Comparison of ENCODE assay signal across 9 mouse cellular contexts in the genomic region with DNA sequence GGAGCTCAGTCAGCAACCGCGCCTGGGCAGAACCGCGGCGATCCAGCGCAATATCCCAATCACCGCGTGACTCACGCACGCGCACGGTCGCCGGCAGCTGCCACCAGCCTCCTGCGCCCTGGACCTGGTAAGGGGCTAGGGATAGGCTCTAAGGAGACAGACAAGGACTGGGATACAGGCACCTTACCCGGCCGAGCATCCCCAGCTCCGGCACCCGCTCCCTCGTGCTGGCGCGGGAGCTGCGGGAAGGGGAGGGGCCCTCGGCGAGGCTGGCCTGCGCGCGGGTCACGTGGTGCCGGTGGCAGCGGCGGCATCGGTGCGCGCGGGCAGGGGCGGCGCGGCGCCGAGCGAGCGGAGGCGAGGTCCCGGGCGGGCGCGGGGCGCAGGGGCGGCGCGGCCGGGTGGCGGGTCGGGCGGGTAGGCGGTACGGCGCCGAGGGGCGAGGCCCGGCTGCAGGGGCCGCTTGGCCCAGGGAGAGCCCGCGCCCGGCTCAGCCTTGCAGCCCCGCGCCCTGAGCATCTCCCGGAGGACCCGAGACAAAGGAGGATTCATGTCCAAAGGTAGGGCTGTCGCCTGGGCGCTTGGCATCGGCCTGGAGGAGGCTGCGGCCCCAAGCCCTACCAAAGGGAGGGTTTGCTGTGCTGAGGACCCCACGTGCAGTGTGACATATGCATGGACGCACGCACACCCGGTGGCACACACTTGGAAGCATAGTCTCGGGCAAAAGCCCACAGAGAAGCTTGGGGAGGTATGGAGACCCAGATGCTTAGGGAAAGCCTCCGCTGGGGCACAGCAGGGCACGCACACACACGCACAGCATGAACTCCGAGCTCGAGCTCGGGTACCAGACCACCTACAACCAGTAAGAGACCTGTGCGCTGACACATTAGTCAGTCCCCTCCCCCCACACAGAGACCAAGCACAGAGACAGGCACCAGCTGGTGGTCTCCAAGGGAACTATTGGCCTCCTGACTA. TPM values are rescaled to one million over a fixed set of nuclear protein-coding genes. Genes with fewer than 3 reads are reported as not detected.
DNase-seq lines count a peak whose midpoint lies in the region; ATAC-seq and TF ChIP-seq lines count a peak whose summit lies in the region.
"Had no signal": no experiment of that assay in that cellular context is flagged by ENCODE, and none has a peak within 500 bp of the region (broad histone marks: within the 10 kb centered on the region; RNA-seq: fewer than 3 reads in every experiment).

No protein-coding gene starts in this region.

- H3K4me2 ChIP-seq in midbrain, embryonic 15.5 days: peak overlapping the region; percentile 76

- H3K27ac ChIP-seq in thymus, adult 2 months (ENCODE audit: control insufficient read depth, insufficient read depth, low read length): no peak overlapping the region
- H3K27ac ChIP-seq in midbrain, embryonic 15.5 days: peak overlapping the region; percentile 96

- H3K9me3 ChIP-seq in midbrain, embryonic 15.5 days: no peaks in the 10 kb centered on the region

- no peak overlapping the region for H3K4me3 ChIP-seq in thymus, adult 2 months (ENCODE audit: control insufficient read depth, insufficient read depth, low read length)
- peak overlapping the region; percentile 94 for H3K4me3 ChIP-seq in midbrain, embryonic 15.5 days

- no peak for TF ChIP-seq CTCF in thymus, adult 2 months (IDR thresholded peaks at IDR 0.05; ENCODE audit: borderline replicate concordance, control insufficient read depth, extremely low read depth, insufficient read depth, low read length, poor library complexity)

- H3K4me1 ChIP-seq in thymus, adult 2 months (replicated peaks; ENCODE audit: control insufficient read depth, insufficient read depth, low read length): peaks cover 4% of the 10 kb centered on the region; the same call in 1 of the 2 replicates
- H3K4me1 ChIP-seq in midbrain, embryonic 15.5 days: peaks cover 52% of the 10 kb centered on the region

- no peak for TF ChIP-seq POLR2A in thymus, adult 2 months (IDR thresholded peaks at IDR 0.05; ENCODE audit: control insufficient read depth, extremely low read depth, insufficient read depth, low read length, poor library complexity)

- ATAC-seq in midbrain, embryonic 15.5 days (replicated peaks): peak; percentile 80
- no peak for ATAC-seq in inflammation-experienced regulatory T-cells, adult 6 months

- H3K36me3 ChIP-seq in thymus, adult 2 months (ENCODE audit: control insufficient read depth, insufficient read depth, low read length): no peaks in the 10 kb centered on the region
- peaks cover 9% of the 10 kb centered on the region for H3K36me3 ChIP-seq in midbrain, embryonic 15.5 days (replicated peaks)

- H3K9ac ChIP-seq in midbrain, embryonic 15.5 days: peak overlapping the region; percentile 97

- WGBS in thymus, adult 2 months: 3% methylated on average over 86 of the region's 86 CpGs
- under 1% methylated on average over 85 of the region's 86 CpGs for WGBS in midbrain, embryonic 15.5 days

- DNase-seq in thymus, adult 2 months: peak; percentile 20
- no peak for DNase-seq in thymus, adult 18-20 months
- DNase-seq in cerebellum, postnatal 10 days: peak; percentile 91 to 93
- peak; percentile 60 to 65 for DNase-seq in frontal cortex, postnatal 25 days (ENCODE audit: low spot score in 2 of 2)
- peak; percentile 80 to 85 for DNase-seq in layer of hippocampus, postnatal 36 days
- DNase-seq in adipocyte (ENCODE audit: low spot score): no peak

- peaks cover 3% of the 10 kb centered on the region; the same call in 1 of the 2 replicates for H3K27me3 ChIP-seq in thymus, adult 2 months (ENCODE audit: control insufficient read depth, insufficient read depth, low read length)
- 0 out of 2 replicates have a peak, but pooled peaks cover 3% of the 10 kb centered on the region for H3K27me3 ChIP-seq in midbrain, embryonic 15.5 days (replicated peaks)

RNA-seq across cellular contexts. Expression of a gene that starts 0.5 kb away (rescaled TPM):
- polyA plus RNA-seq in thymus, adult 2 months (2012; rRNA removed): 3.4 and 4.6 TPM in 2 replicates
- total RNA-seq in layer of hippocampus, postnatal 36 days (2021): 100 to 1,000 TPM; 608 to 622 TPM
- polyA plus RNA-seq in midbrain, embryonic 15.5 days (2015; fragmentation: Nextera tagmentation; extraction: Ambion mirVana): 454 and 479 TPM in 2 replicates
- not detected for polyA plus RNA-seq in inflammation-experienced regulatory T-cells, adult 6 months (2017; shearing (Covaris generic))

RNA-seq across cellular contexts. Expression of a gene that starts 23.0 kb away (rescaled TPM):
- polyA plus RNA-seq in thymus, adult 2 months (2012; rRNA removed): 0.08 and 0.24 TPM in 2 replicates
- total RNA-seq in layer of hippocampus, postnatal 36 days (2021): 100 to 1,000 TPM in 1 of 2 experiments, 10 to 100 TPM in 1; 98.3 to 115 TPM
- 22.6 and 24.0 TPM in 2 replicates for polyA plus RNA-seq in midbrain, embryonic 15.5 days (2015; fragmentation: Nextera tagmentation; extraction: Ambion mirVana)
- not detected for polyA plus RNA-seq in inflammation-experienced regulatory T-cells, adult 6 months (2017; shearing (Covaris generic))

RNA-seq across cellular contexts. Expression of a gene that starts 23.5 kb away (rescaled TPM):
- 0.11 and 0.14 TPM in 2 replicates for polyA plus RNA-seq in thymus, adult 2 months (2012; rRNA removed)
- not detected for total RNA-seq in layer of hippocampus, postnatal 36 days (2021)
- not detected in 2 replicates for polyA plus RNA-seq in midbrain, embryonic 15.5 days (2015; fragmentation: Nextera tagmentation; extraction: Ambion mirVana)
- not detected for polyA plus RNA-seq in inflammation-experienced regulatory T-cells, adult 6 months (2017; shearing (Covaris generic))
- polyA plus RNA-seq: frontal cortex, adult 2 months had no signal

RNA-seq across cellular contexts. Expression of a gene that starts 30.7 kb away (rescaled TPM):
- polyA plus RNA-seq in thymus, adult 2 months (2012; rRNA removed): 44.8 and 68.0 TPM in 2 replicates
- 1 to 10 TPM; 2.7 to 4.0 TPM for total RNA-seq in layer of hippocampus, postnatal 36 days (2021)
- polyA plus RNA-seq in midbrain, embryonic 15.5 days (2015; fragmentation: Nextera tagmentation; extraction: Ambion mirVana): 10.7 and 13.6 TPM in 2 replicates
- polyA plus RNA-seq in inflammation-experienced regulatory T-cells, adult 6 months (2017; shearing (Covaris generic)): 10 to 100 TPM in 2 of 3 experiments, 1 to 10 TPM in 1; 6.0 to 56.1 (median 12.3) TPM

RNA-seq across cellular contexts. Expression of a gene that starts 51.0 kb away (rescaled TPM):
- 4.3 and 7.0 TPM in 2 replicates for polyA plus RNA-seq in thymus, adult 2 months (2012; rRNA removed)
- total RNA-seq in layer of hippocampus, postnatal 36 days (2021): under 1 TPM; 0.30 to 0.62 TPM
- polyA plus RNA-seq in midbrain, embryonic 15.5 days (2015; fragmentation: Nextera tagmentation; extraction: Ambion mirVana): 0.08 and 0.26 TPM in 2 replicates
- polyA plus RNA-seq in inflammation-experienced regulatory T-cells, adult 6 months (2017; shearing (Covaris generic)): 1 to 10 TPM; 2.3 to 7.1 (median 4.8) TPM

Comparison
In these comparisons a context has a peak if more than half of its experiments do, and no peak if none do; other contexts are left out.
1. DNase-seq: peak in thymus, adult 2 months (single experiment), cerebellum, postnatal 10 days (2 of 2), frontal cortex, postnatal 25 days (2 of 2) and layer of hippocampus, postnatal 36 days (2 of 2); none in thymus, adult 18-20 months (0 of 2) and adipocyte (single experiment).
2. RNA of a gene that starts 0.5 kb away (polyA plus RNA-seq): 454 to 479 TPM in midbrain, embryonic 15.5 days; 3.4 to 4.6 TPM in thymus, adult 2 months and not detected in inflammation-experienced regulatory T-cells, adult 6 months; every median in the first group is over 10 times any median in the second.
3. RNA of a gene that starts 23.0 kb away (polyA plus RNA-seq): 22.6 to 24.0 TPM in midbrain, embryonic 15.5 days; 0.08 to 0.24 TPM in thymus, adult 2 months and not detected in inflammation-experienced regulatory T-cells, adult 6 months; every median in the first group is over 10 times any median in the second.